Mouse (Mus musculus) gastrocnemius, adult 18-20 months (tissue): ENCODE results near the gene Mob1b. TPM values are rescaled to one million over a fixed set of nuclear protein-coding genes. Genes with fewer than 3 reads are reported as not detected.
A peak's percentile ranks its signal among the peaks of the same experiment; 100 is the strongest.

Experiments used
- DNase-seq: peaks from one replicate; pipeline ENCODE4 v3.0.0; 2021; ENCODE audit warnings: low spot score
- total RNA-seq, 2 experiments: library from RNA; stranded (reverse); gene quantifications; 2 replicates each; pipeline ENCODE4 v1.2.3; 2021

The Mob1b gene
- total RNA-seq, 2 experiments from 2014 or later: 17.7 to 20.3 TPM

- no peak for DNase-seq
Observed at GRCm38 (mm10) chr5:88768201-88768600, 47.5 kb downstream of the Mob1b start.

GRCm38 (mm10) chr5:88782072-88782765 lies 61.6 kb downstream of the Mob1b start:
- DNase-seq: no peak

DNA sequence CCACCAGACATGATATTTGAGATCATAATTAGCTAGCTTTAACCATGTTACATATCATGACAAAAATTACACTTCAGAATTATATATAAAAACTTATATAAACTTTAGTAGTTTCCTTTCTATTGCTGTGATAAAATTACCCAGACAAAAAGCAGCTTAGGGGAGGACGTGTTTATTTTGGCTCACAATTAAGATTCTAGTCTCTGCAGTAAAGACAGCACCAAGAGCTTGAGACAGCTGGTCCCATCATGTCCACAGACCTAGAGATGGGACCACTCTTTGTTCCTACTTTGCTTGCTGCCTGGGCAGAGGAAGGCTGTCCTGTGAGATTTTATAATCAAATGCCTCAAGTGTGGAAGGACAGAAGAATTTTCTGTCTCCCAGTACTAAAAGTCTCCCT lies 64.4 kb downstream of the Mob1b start:
- DNase-seq: no peak

DNA sequence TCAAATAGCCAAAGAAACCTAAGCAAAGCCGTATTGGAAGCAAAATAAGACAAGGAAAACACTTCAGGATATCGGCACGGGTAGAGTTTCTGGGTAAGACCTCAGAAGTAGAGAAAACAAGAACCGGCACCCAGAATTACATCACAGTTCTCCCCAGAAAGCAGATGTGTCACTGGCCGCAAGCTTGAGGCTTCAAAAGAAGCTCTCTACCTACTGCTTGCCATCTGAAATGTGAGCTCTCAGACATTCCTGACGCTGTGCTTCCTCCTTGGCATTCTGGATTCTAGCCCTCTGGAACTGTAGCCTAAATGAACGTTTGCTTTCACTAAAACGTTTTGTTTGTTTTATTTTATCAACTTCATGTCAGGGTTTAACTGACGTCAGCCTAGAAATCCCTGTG lies 70.0 kb downstream of the Mob1b start:
- DNase-seq: no peak

- DNase-seq: peak; percentile 16
Observed at GRCm38 (mm10) chr5:88791256-88792245, 70.9 kb downstream of the Mob1b start.

DNA sequence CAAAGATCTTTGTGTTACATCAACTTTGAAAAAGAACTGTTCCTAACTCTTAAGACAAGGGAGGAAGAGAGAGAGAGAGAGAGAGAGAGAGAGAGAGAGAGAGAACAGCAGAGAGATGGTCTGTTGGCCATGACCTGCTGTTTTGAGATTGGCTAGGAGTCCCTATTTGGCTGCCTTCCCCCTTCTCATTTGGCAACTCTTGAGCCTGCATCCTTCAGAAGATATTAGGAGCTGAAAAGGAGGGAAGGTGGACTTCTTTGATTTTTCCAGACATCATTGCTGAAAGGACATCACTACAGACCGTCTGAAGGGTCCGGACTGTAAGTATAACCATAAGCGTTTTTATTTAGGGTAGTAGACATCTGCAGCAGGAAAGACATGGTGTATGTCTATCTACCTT lies 73.0 kb downstream of the Mob1b start:
- DNase-seq: no peak

- no peak for DNase-seq
Observed at GRCm38 (mm10) chr5:88795910-88796584, 75.4 kb downstream of the Mob1b start.

- no peak for DNase-seq
Observed at GRCm38 (mm10) chr5:88796588-88796987, 75.9 kb downstream of the Mob1b start.

- DNase-seq: no peak
Observed at GRCm38 (mm10) chr5:88797121-88797520, 76.5 kb downstream of the Mob1b start.

DNA sequence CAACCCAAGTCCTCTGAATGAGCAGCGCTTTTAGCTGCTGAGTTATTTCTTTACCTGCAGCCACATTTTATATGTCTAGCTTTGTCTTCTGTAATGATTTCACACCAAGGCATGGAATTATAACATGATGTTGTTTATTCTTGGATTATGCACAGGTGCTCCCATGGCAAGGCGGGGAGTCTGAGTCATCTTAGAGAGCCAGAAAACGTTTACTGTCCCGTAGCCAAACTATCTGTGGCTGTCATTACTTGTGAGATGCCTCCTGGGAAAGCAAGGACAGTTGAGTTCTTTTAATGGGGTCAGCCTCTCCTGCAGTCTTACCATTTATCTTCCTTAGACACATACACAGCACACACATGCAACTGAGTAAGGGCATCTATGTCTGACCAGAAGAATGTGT lies 85.0 kb downstream of the Mob1b start:
- no peak for DNase-seq

DNA sequence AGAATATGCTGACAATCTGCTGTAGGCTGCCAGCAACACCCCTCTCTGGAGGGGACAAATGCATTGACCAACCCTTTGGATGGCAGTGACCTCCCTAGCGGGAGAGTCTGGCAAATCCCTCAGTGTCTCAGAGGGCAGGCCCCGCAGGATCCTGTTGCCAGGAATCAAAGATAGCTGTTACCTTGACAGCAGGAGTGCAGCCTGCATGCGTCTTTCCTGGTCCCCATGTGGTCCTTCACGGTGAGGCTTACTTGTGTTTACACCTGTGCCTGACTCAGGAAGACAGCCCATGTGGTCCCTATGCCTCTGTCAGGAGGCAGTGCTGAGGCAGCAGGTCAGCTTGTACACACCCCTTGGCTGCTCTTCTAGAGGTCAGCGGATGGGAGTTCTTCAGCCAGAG lies 85.6 kb downstream of the Mob1b start:
- no peak for DNase-seq

DNA sequence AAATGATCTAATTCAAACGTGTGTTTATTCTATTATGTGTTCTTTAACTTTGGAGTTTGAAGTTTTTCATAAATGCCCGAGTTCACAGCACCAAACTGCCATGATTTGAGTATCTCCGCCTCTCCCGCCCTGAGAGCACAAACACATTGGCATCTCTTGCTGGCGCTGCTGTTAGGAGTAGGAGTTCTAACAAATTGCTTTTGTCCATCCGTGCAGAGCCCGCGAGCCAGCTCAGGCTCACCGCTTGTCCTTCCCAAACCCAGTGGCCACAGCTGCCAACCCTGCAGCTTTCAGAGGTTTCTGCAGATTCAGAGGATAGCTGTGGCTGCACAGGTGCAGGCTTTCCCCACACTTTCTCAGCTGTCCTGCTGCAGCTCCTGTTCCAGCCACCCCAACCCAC lies 86.7 kb downstream of the Mob1b start:
- no peak for DNase-seq

- no peak for DNase-seq
Observed at GRCm38 (mm10) chr5:88813188-88813587, 92.5 kb downstream of the Mob1b start.

Other genes with a start within 250 kb of the Mob1b start
- gene Enam, start 232.9 kb upstream of the Mob1b start, total RNA-seq: not detected
- under 1 TPM; 0.59 to 0.64 TPM for gene Jchain, start 193.0 kb upstream of the Mob1b start, total RNA-seq
- gene Utp3, start 166.4 kb upstream of the Mob1b start, total RNA-seq: 10 to 100 TPM; 25.5 to 26.2 TPM
- gene Rufy3, start 155.8 kb upstream of the Mob1b start, total RNA-seq: 1 to 10 TPM; 6.3 to 7.4 TPM
- gene Grsf1, start 44.7 kb upstream of the Mob1b start, total RNA-seq: 100 to 1,000 TPM; 142 to 143 TPM
- 1 to 10 TPM; 1.3 TPM for gene Dck, start 44.1 kb downstream of the Mob1b start, total RNA-seq
- 10 to 100 TPM; 18.2 to 21.3 TPM for gene Slc4a4, start 166.0 kb downstream of the Mob1b start, total RNA-seq